Mouse (Mus musculus): Measurements from ENCODE around the gene Unc45b. TPM values are rescaled to one million over a fixed set of nuclear protein-coding genes. Genes with fewer than 3 reads are reported as not detected.

The Unc45b gene
- total RNA-seq (2023) = not detected in 4 replicates

DNA sequence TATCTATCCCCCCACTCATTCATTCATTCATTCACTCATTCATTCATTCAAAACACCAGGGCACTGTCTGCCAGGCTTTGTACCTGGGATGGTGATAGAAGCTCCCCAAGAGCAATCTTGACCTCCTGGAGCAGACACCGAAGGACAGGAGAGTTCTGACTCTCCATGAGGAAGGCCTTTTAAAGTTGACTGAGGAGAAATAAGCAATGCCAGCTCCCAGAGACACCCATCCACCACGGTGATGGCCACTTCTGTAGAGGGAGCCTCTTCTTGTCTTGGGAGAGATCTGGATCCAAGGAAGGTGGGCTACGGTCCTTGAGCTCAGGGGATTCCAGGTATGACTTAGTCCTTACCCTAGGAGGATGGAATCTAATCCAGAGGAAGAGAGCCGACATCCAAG is at the start of gene Unc45b:
TSS of gene Unc45b (plus strand) at position 301 of the 400 bp plus-strand sequence.

DNA sequence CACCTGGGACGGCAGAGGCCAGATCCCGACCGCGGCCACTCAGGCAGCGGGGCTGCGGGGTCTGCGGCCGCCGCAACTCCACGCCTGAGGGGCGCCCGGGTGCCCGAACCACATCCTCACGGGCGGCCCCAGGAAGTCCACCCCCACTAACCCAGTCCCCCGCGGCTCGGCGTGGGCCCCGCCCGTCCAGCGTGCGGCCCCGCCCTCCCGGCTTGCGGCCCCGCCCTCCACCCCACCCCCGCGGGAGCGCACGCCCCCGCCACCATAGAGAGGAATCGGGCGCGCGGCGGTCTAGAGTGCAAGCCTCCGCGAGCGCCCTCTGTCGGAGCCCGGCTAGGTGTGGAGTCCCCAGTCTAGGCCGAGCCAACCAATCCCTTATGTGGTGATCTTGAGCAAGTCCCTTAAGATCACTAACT is 39.3 kb upstream of the Unc45b start, which contains the start of gene Rffl:
TSS of gene Rffl (minus strand) at position 180 of the 416 bp plus-strand sequence.

DNA sequence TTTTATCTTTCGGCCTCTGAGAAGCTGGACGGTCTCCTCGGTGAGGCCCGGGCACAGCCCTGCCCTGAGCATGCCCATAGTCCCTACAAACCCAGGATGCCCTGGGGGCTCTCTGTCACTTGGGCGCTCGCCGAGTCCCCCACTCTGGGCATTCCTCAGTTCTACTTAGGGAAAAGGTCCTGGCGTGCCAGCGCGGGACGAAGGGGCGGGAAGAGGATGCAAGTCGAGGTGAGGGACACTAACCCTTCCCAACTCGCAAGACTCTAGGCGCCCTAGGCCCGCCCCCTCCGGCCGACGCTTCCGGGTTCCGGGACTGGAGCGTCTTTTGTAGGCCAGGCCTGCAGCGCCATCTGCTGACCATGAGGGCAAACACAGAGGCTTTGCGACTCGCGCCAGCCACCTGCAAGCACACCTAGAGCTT is 20.0 kb upstream of the Unc45b start, which contains the start of gene Rad51d:
TSS of gene Rad51d (minus strand) at position 273 of the 421 bp plus-strand sequence.

DNA sequence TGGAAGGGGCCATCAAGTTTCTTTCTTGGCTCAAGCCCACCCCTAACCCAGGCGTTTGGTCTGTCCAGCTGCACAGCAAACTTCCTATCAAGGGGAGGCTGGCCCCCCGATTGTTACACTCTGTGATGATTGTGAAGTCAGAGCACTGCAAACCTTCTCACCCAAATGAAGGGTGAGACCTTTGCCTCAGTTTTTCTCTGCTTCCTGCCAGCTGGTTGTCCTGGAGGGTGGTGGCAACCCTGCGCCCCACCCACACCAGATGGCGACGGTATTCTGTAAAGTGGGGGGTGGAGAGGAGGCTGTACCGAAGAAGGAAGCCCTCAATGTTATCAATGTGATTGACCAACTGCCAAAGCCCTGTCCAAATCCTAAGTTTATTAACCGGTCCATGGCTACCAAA is 18.4 kb upstream of the Unc45b start, which contains the start of gene Fndc8:
TSS of gene Fndc8 (plus strand) at position 189 of the 400 bp plus-strand sequence.

DNA sequence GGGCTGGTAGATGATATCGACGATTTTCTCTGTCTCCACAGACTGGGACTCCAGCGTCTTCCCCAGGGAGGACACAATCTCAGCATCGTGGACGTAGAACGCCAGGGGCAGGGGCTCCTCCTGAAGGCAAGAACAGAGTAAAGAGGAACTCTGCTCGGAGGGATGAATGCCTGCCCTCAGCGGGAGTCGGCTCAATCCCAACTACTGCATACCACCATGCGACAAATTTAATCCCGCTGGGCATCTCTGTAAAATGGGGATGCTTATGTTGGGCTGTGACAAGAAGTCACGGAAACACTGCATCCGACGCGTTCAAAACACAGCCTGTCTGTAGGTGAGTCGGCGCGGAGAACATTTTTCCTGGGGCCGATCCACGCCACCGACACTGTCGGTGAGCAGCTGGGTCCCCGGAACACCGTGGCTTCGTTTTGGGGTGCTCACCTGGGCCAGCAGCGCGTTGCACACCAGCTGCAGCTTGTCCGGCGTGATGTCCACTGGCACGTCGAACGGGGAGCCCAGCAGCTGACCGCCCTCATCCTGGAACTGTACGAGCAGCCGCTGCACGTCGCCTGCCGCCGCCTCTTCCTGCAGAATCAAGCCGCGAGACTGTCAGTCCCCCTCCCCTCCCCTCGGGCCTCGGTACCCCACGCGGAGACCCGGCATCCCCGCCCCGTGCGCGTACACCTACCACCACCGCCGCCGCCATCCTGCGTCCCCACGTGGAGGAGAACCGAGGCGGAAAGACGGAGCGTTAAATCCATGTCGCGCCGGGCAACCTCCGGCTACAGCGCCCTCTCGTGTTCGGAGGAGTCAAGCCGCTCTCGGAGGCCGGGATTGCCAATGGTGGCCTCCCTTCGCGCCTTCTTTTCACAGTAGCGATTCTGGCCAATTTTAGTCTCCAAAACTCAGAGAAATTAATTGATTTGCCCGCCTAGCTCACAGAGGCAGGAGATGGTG is 2.4 kb upstream of the Unc45b start, which contains the start of gene Nle1:
TSS of gene Nle1 (minus strand) at position 761 of the 957 bp plus-strand sequence.

DNA sequence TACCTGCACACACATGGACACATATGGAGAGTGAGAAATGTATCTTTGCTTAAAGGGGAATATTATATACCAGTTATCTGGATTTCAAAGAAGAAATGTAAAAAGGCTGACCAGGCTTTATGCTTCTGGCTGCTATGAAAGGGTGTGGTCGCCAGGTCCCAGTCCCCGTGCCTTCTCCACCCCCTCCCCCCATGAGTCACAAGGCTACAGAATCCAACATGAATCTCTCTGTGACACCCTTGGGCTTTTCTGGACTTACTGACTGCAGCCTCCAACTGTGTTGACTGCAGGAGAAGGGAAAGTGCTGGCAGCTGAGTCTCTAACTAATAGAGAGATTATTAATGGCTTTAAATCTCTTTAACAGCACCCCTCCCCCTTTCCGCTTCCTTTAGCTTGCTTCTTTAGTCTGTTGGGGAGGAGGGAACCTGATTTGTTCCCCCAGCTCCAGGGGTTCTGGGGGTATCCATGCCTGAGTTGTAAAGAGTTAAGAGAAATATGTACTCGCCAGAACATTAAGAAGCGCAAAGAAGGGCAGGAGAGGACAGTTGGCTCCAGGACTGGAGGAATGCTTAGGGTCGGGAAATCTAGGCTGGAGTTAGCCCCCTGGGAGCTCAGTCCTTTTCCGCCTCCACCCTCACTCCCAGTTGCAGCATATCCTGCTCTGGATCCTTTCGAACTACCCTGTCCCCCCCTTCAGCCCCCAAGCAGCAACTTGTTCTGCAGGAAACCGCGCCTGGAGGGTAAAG is 40.6 kb downstream of the Unc45b start, which contains the start of gene Slfn5:
TSS of gene Slfn5 (plus strand) at position 614 of the 746 bp plus-strand sequence.

DNA sequence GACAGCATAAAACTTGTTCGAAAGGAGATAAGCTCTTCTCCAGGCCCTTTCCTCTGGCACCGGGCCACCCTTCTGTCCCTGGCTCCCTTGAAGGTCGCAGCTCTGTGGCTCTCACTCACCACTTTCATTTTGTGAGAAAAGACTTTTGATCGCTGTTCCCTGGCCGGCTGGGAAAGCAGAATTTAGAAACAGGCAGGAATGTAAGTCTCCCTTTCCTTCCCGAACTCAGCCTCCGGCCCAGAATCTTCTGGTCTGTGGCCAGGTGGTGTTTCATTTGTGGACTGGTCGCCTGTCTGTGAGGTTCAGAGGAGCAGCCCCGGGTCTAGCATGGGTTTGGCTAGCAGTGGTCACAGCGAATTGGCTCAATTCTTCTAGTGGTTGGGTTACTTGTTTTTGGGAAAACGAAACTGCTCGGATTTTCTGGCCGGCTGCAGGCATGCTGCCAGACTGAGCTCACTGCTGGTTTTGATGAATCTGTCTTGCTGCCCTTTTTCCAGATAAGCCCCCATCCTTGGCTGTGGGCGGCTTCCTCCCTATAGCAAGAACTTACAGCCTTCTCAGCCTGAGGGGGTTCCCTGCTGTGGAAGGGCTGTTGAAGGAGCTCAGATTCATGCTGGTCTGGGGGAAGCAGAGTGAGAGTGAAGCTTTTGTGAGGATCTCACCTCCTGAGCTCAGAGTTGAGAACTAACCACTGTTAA is 81.3 kb downstream of the Unc45b start, which contains the start of gene Slfn9:
TSS of gene Slfn9 (minus strand) at position 362 of the 698 bp plus-strand sequence.

Other genes starting within 250 kb of the Unc45b start
- gene Cct6b, start 146.2 kb upstream of the Unc45b start, total RNA-seq (2023) = 0.31 to 0.54 TPM (median 0.52 TPM) in 4 replicates
- gene Zfp830, start 146.2 kb upstream of the Unc45b start, total RNA-seq (2023) = 34.2 to 45.1 TPM (median 39.4 TPM) in 4 replicates
- gene Lig3, start 129.4 kb upstream of the Unc45b start, total RNA-seq (2023) = 30.0 to 38.1 TPM (median 34.8 TPM) in 4 replicates
- 16.4 to 19.3 TPM (median 18.5 TPM) in 4 replicates for gene Rffl, start 39.3 kb upstream of the Unc45b start, total RNA-seq (2023)
- 20.1 to 24.2 TPM (median 20.3 TPM) in 4 replicates for gene Rad51d, start 19.9 kb upstream of the Unc45b start, total RNA-seq (2023)
- gene Fndc8, start 18.4 kb upstream of the Unc45b start, total RNA-seq (2023) = not detected in 4 replicates
- gene Nle1, start 2.1 kb upstream of the Unc45b start, total RNA-seq (2023) = 58.4 to 73.8 TPM (median 66.8 TPM) in 4 replicates
- 15.1 to 17.7 TPM (median 17.3 TPM) in 4 replicates for gene Slfn5, start 40.8 kb downstream of the Unc45b start, total RNA-seq (2023)
- gene Slfn9, start 81.3 kb downstream of the Unc45b start, total RNA-seq (2023) = 19.1 to 24.7 TPM (median 21.2 TPM) in 4 replicates
- 33.0 to 46.2 TPM (median 37.1 TPM) in 4 replicates for gene Slfn8, start 110.3 kb downstream of the Unc45b start, total RNA-seq (2023)
- 78.5 to 85.0 TPM (median 80.5 TPM) in 4 replicates for gene Slfn2, start 154.6 kb downstream of the Unc45b start, total RNA-seq (2023)
- gene Slfn1, start 206.3 kb downstream of the Unc45b start, total RNA-seq (2023) = 0.60 to 1.0 TPM (median 0.82 TPM) in 4 replicates

Measured in B cell, adult 62 days (primary cell).